Mouse (Mus musculus) liver, adult 2 months (tissue): ENCODE data around the gene Bco1.

ENCODE experiments used
- CTCF ChIP-seq: fragments of 200-500 bp; IDR thresholded peaks from 2 replicates; pipeline ENCODE4 v1.5.1; 2011; ENCODE audit warnings: low read depth, low read length, control low read depth
- POLR2A ChIP-seq: fragments of 200-500 bp; IDR thresholded peaks from 2 replicates; pipeline ENCODE4 v1.6.1; 2011; ENCODE audit warnings: low read length, control low read depth; ENCODE audit not compliant: insufficient read depth; ENCODE audit errors: extremely low read depth

DNA sequence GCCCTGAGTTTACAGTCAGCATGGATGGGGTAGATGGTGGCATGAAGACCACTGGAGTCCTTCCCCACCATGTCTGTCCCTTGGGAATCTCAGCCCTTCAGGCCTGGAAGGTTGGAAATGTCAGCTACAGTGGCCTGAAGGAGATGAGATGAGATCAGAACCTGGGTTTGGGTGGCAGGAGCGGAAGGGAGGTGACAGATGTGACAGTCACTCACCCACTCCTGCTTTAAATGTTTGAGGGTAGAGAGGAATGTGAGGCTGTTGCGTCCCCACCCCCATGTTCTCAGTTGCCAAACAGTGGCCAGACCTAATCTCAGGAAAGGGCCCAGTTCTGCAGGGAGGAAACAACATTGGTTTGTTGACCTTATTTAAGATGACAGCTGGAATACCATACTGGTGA is 41.1 kb downstream of the Bco1 start:
- TF ChIP-seq CTCF (no peak), POLR2A (no peak)
